Mouse (Mus musculus): Measurements from ENCODE around the gene Cd9.

DNA sequence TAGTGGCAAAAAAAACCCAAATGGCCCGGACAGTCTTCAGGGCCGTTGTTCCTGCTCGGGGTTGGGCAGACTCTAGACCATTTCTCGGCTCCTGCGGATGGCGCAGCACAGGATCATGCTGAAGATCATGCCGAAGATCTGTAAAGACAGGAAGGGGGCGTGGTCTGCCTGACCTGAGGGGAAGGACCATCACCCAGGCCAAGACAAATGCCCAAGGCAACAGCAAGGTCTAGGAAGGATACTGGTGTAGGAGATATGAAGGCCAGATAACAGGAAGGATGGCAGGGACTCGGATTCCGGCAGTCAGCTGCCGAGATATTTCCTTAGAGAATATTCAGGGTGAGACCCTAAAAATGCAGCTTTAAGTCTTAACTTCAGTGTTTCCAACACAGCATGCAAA is 34.0 kb downstream of the Cd9 start:
- TF ChIP-seq UBTF (IDR thresholded peaks at IDR 0.05; ENCODE audit: low read depth, low read length) (no peak), USF2 (conservative IDR thresholded peaks at IDR 0.05; ENCODE audit: low read depth, low read length) (no peak), BHLHE40 (IDR thresholded peaks at IDR 0.05; ENCODE audit: low read depth, low read length) (no peak), POLR2A (IDR thresholded peaks at IDR 0.05; ENCODE audit: low read depth, low read length) (peak; percentile 35; the same call in 1 of the 2 replicates)

All from CH12.LX (cell line).